Mouse (Mus musculus) brain, embryonic 14.5 days (tissue): Measurements from ENCODE around the gene Gadd45b.

Experiments
- CTCF ChIP-seq: fragments of 200-500 bp; IDR thresholded peaks from 2 replicates; pipeline ENCODE4 v1.5.1; 2012; ENCODE audit warnings: inconsistent platforms, mild to moderate bottlenecking, moderate library complexity, borderline replicate concordance; ENCODE audit not compliant: insufficient read depth, insufficient read length; ENCODE audit errors: extremely low read depth
- POLR2A ChIP-seq: fragments of 200-500 bp; IDR thresholded peaks from 2 replicates; pipeline ENCODE4 v1.6.1; 2012; ENCODE audit warnings: mild to moderate bottlenecking, inconsistent platforms, borderline replicate concordance; ENCODE audit not compliant: poor library complexity, insufficient read depth, insufficient read length, severe bottlenecking; ENCODE audit errors: extremely low read depth

DNA sequence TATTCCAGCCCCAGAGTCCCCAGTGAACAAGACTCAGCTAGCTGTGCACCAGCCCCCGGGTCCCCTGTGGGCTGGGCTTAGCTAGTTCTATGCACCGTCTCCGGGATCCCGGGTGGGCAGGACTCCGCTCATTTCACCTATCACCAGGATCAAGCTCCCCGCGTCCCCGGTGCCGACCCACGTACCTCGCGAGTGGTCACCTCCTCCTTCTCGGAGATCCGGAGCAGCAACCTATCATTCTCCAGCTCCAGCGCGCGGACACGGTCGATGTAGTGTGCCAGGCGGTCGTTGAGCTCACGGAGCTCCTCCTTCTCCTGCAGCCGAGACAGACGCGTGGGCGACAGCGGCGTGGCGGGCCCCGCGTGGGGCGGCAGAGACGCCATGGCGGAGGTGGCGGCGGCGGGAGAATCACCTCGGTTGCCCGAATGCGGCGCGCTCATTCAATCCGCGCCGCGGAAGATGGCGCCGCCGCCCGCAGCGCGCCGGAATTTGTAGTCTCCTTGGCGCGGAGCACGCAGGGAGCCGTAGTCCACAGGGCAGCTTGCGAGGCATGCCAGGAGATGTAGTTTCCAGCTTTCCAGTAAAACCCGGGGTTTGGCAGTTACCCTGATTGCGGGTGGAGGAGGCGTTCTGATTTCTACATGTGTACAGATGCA lies 12.0 kb upstream of the Gadd45b start, which contains the start of gene Lmnb2:
- TF ChIP-seq CTCF (no peak), POLR2A (peak; percentile 73)
